Mouse (Mus musculus) olfactory bulb, adult 2 months (tissue): ENCODE data around the gene Gtpbp10.

Experiments
- CTCF ChIP-seq: fragments of 200-500 bp; IDR thresholded peaks from 2 replicates; pipeline ENCODE4 v1.5.1; 2012; ENCODE audit warnings: low read depth, mild to moderate bottlenecking, low read length, moderate library complexity; ENCODE audit not compliant: insufficient read depth
- POLR2A ChIP-seq: fragments of 200-500 bp; IDR thresholded peaks from 2 replicates; pipeline ENCODE4 v1.6.1; 2012; ENCODE audit warnings: mild to moderate bottlenecking, low read depth, low read length, moderate library complexity; ENCODE audit not compliant: insufficient read depth

DNA sequence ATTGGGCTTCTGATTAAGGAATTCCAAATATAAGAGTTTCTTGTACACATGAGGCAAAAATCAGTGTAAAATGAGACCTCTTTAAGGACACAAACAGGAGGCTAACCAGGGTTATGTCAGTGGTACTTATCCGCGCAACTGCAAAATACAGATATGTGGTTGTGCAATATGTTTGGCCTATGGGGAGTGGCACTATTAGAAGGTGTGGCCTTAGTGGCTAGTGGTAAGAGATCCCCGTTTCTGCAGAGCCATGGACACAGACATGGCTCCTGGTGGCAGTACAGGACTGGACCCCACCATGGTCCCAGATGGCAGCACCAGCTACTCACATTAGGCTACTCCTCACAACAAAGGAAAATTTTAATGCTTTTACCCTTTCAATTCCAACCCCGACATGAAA, 64.3 kb downstream of the Gtpbp10 start:
- TF ChIP-seq CTCF (no peak), POLR2A (no peak)
